Mouse (Mus musculus): ENCODE results near the gene Exog.

The Exog gene

DNA sequence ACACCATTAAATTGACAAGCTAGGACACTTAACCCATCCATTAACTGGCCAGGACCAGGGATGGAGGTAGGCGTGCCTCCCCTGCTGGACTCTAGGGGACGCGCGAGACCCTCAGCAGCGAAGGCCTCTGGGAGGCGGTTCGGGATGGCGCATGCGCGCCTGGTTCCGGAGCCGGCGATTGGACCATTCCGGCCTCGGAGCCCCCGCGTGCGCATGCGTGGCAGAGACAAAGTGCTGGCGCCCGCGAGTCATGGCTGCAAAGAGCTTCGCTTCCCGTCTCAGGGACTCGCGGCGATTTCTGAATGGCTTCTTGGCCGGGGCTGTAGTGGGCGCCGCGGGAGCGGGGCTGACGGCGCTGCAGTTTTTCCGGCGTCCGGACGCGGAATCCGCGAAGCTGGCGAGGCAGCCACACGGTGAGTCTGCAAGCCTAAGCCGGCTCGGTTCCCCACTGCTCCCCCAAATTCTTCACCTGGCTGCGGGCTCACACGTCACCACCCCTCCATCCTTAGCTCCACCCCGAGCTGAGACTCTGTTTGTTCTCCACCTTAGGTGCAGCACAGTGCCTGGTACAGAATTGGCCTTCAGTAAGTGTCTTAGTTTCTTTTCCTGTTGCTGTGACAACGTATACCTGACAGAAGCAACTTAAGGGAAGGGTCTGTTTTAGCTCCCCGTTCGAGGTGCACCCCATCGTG lies at the start of gene Exog:
TSS of gene Exog (plus strand) at position 206 of the 692 bp plus-strand sequence.
- DNase-seq, result peak; percentile 94 to 97

DNA sequence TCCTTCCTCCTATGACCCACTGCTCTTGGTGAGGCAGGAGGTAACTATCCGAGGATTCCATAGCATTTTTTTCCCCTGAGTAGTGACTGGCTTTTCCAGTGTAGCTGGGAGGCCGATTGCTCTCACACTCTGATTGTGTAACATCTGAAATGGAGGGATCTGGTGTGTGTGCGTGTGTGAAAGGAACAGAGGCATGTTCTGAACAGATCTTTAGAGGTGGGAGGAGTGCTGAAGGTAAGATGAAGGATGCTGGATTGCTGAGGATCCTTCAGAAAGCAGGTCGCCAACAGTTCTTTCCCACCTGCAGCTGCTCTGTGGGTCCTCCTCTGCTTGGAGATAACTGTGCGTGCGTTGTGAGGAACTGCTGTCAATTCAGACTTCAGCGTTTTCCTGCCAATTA lies 43.4 kb upstream of the Exog start:
- no peak for DNase-seq

DNA sequence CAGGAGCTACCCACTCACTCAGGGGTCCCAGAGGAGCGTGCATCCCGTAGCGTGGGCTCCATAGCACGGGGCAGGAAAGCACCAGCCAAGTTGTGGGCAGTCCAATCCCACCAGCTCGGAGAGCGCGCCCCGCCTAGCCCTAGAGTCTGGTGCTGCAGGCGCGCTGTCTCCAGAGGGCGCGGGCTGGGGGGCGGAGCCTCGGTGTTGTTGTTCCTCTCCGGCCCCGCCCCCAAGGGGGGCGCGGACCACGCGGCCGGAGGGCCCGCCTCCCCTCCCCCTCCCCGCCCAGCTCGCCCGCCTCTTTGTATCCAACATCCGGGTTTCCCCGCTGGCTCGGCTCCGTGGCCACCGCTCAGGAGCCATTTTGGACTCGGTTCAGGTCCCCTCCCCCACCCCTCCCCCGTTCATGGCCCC lies 42.9 kb upstream of the Exog start, which contains the start of gene Acvr2b:
TSS of gene Acvr2b (plus strand) at position 318 of the 414 bp plus-strand sequence.
- DNase-seq, result peak; percentile 56 to 69

DNA sequence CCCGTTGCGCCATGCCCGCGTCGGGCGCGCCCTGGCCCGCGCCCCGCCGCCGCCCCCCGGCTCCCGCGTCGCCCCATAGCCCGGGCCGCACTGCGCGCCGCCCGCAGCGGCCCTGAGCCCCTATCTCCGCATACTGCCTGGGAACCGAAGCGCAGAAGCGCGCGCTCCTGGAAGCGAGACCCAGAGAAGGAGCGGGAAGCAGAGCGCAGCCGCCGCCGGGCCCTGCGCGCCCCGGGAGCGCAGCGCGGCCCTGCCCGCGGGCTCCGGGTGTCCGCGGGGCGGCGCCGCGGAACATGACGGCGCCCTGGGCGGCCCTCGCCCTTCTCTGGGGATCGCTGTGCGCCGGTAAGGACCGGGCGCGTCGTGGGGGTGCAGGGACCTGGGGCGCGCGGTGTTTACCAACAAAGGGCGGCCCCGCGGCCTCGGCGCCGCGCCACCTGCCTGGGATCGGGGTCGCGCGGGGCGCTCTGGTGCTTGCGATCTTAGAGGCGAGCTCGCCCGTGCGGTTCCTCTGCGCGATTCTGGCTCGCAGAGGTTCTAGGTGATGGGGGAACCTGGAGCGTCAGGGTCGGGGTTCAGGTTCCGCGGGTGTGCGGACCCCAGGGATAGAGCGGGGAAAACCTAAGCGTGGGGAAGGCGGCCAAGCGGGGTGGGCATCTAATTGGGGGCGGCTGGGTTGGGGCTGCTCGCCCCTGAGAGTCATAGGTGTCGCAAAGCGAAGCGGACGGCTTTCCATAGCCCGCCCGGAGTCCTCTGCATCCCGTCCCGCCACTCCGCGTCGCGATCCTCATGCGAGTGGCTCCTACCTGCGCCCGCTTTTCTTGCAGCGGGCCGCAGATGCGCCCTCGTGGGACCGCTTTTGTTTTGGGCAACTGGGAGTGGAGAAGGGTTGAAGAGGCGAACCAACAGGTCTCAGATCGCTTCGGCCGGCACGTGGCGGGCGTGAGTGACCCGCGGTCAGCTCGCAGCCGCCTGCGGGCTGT lies 42.2 kb upstream of the Exog start:
- DNase-seq, result peak in 1 of 2 experiments; percentile 20

DNA sequence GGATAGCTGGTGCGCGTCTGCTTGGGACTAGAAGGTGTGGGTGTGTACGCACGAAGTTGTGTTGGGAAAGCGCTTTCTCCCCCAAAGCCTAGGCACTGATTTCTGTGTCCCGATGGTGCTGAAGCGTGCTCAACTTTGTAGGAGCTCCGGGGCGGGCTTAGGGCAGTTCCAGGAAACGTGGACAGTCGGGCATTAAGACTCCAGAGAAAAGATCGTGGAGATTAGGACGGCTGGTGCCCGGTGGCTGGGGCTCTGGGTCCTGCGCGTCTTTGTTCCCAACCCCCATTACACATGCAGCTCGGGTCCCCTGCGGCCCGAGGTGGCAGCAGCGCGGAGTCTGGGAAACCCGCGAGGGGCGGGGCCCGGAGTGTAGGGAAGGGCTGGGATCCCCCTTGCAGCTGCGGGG lies 41.5 kb upstream of the Exog start:
- DNase-seq, result no peak

DNA sequence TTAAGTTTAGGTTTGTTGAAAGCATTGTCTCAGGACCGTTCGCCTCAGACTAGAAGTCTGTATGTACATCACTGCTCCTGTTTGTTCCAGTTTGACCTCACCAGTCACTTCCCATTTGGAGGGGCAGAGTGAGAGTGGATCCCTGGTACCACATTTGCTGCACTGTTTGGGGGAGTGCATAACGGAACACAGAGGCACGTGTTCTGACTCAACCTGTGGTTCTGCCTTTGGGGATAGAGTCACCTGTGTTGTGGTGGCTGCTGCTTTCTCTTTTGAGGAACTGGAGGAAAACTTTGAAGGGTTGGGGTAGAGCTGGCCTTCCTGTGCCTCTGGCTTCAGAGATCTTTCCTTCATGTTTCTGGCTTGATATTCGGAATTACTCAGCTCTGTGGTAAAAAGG lies 40.7 kb upstream of the Exog start:
- no peak for DNase-seq

DNA sequence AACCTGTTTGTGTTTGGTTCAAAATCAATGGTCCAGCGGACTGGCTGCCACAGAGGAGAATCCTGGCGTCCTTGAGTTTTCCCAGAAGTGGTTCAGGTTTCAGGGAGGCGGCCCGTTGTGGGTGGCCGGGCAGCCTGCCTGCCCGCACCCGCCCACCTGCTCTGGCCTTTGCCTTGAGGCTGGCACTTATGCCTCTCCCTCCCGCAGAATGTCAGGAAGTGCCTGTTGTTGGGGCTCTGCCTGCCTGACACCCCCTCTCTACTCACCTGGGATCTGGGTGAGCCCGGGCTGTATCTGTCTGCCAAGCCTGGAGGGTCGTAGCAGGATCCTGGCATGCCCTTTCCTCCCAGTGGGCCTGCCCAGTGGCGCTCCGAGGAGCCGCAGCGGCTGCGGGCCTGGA lies 36.9 kb upstream of the Exog start:
- no peak for DNase-seq

DNA sequence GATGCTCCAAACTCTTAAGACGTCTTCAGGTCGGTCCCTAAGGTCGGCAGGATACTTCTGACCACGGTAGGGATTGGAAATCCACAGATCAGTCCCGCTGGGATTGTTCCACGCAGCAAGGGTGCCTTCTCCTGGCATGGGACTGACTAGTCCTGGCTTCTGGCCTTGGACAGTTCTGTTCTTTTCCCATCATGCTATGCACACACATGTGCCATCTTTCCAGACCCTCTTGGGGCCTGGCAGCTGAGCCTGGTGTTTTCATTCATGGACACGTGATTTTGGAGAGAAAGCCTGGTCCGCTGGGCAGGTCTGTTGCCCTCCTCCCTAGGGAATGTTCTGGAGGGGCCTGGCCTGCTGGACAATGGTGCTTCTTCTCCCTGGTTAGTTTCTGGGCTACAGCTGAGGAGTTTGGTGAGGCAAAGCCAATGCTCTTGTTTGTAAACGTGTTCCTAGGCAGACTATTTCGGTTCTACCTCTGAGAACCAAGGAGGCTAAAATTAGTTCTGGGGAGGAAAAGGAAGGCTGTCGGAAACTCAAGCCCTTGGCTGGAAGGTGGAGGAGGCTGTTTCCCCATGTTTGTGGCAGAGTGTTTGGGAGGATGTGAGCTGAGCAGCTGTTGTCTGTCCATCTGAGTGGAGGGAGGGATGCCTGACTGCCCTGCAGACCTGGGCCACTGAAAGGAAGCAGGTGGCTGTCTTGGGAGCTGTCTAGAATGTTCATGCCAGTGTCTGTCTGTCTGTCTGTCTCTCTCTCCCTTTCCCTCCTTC lies 35.7 kb upstream of the Exog start:
- DNase-seq, result no peak

DNA sequence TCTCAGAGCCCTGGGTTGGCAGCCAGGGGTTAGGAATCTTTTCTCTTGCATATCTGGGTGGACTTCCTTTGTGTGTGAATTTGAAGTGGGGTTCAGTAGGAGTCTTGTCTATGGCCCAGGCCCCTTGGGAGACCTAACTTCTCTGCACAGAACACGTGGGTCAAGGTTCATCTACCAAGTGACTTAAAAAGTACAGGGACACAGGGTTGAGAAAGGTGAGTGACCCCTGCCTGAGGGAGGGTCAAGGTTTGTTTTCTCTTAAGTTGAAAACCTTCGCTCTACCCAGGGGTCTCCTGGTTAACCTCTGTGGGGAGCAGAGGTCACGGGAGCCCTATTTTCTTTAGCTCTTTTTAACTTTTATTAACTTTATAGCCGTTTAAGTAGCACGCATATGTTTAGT lies 34.9 kb upstream of the Exog start:
- DNase-seq, result no peak

DNA sequence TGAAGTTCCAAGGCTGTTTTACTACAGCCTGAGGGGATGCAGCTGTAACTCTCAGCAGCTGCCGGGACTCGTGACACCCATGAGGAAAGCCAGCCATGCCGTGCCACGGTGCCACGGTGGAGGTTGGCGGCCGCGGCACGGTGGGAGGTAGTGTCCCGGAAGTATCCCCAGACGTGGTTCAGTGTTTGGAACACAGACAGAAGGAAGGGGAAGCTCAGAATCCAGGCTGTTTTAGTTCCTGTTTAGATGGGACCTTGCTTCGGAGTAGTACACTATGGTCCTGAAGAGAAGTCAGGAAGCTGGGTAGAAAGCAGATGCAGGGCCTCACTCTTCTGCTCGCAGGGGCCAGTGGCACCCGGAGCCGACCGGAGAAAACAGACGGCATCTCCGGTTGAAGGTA lies 26.7 kb upstream of the Exog start:
- DNase-seq, result no peak

DNA sequence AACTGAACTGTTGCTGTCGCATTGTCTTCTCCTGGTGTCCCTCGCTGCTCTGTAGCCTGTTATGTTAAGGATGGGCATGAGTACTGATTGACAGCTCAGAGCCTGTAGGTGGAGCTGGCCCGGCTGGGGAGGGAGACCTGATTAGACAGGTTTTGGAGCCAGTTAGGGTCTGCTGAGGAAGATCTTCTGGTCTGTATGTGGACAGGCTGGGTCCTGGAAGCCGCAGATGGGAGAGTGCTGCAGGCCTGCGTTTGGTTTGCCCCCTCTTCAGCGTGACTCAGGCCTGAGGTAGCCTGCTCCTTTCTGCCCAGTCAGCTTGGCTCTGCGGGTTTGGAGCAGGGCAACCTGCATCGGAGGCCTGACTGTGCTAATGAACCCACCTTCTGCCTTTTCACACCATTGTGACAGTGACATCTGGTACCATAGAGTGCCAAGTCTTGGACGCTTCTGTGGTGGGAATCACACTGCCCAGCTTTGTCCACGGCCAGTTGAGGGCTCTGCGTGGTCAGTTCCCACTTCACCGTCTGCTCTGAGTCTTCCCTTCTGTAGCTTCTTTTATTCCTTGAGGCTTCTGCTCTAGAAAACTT lies 24.8 kb upstream of the Exog start:
- DNase-seq, result no peak

DNA sequence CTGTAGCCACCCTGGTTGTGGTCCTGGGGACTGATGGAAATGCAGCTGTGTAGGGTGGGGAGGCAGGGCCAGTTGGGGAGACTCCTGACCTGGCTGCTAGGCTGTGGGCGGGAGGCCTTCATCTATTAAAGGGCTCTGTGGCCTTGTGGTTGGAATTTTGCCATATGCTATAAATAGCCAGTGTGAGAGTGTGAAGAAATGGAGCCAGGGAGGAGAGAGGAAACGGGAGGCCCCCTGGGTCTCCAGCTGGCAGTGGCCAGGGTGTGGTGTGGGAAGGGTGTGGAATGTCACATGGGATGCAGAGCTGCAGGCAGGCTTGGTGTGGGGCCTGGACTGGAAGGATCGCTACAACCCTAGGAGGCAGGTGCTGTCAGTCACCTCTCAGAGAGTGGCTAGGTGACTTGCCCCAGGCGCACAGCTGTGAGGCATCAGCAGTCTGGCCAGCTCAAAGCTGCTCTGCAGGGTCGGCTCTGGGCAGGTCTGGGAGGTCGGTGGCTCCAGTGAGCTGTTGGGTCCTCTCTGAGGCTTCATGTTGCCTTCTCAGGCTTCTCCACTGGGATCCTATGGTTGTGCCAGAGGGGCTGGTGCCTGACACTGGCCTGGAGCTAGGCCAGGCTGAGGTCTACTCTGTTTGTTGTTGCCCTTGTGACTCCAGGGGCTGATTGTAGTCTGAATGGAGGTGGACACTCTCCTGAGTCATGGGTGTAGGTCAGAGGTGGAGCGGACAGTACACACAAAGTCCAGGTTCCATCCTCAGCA lies 19.3 kb upstream of the Exog start:
- DNase-seq, result no peak

DNA sequence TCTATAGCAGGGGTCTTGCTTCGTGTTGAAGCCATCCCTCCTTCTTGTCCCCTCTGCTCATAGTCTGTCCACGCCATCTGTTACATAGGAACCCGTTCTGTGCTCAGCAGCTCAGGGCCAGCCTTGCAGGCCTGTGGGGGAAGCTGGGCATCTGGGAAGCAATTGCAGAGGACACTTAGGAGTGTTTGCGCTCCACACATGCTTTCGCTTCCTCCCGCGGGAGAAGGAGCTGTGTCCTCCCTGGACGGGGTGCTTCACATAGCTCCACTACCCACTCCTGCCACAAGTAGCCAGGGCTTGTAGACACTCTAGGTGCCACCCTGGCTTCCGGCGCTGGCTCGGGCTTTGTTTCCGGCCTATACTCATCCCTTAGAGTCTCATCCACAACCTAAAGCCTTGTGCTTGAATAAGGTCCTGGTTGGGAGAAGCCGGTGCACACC lies 18.7 kb upstream of the Exog start:
- no peak for DNase-seq

DNA sequence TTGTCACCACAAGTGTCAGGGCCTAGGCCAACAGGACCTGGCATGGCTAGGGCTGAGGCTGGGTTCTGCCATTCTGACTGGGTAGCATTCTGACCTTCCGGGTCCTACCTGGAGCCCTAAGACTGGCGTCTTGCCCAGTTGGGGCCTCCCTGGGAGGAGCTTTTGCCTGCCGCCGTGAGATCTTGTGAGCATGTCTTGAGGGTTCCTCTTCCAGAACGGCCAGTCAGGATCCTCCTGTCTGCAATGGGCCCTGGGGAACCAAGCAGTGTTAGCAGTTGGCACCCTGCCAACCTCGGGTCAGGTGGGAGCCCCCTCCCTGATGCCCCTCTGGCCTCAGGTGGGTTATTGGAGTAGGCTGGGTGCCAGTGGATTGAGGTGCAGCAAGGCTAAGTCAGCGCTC lies 18.3 kb upstream of the Exog start:
- no peak for DNase-seq

DNA sequence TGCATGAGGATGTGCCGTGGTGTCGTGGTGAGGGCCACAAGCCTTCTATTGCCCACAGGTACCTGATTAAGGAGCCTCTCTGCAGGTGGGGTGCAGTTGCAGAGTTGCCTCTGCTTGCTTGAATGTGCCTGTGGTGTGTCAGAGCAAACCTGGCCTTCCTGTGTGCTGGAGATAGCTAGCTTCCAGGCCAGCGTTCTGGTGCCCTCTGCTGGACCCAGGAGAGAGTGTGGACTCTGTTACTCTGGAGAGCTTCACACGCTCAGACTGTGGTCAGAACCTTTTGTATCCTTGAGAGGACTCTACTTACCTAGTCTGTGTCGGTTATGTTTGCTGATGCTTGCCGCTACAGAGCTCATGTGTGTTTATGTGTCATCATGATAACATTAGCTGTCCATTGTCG lies 14.4 kb upstream of the Exog start:
- DNase-seq, result peak; percentile 20 to 58

DNA sequence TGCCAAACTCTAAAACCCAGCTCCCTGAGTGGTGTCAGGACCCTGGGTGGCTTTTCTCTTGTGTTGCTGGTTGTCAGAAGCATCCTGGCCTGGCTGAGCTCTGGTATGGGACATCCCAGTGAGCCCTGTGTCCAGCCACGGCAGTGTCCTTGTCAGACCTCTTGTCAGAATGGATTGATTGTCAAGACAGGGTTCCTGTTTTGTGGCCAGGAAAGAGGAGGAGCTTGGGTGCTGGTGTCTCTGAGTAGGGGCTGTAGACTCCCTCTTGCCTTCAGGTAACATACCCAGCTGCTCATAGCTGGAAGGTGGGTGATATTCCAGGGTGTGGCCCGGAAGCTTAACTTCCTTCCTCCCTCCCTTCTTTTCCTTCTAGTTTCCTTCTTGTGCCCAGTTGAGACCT lies 8.9 kb upstream of the Exog start:
- DNase-seq, result no peak

DNA sequence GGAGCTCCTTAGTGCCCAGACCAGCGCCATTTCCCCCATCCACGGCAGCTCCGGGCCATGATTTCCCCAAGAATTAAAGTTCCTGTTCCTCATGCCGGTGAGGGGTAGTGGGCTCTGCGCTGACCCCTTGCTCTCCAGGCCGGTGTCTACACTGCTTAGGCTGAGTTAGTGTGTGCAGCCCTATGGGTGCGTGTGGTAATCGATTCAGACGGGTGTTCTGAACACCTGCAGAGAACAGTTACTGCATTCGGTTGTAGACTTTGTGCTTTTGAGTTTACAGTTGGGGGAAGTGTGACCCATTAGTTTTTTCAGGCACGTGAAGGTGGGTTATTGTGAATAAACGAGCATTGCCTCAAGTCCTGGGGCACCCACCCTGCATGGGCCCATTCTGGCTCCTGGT lies 6.7 kb upstream of the Exog start:
- DNase-seq, result no peak

DNA sequence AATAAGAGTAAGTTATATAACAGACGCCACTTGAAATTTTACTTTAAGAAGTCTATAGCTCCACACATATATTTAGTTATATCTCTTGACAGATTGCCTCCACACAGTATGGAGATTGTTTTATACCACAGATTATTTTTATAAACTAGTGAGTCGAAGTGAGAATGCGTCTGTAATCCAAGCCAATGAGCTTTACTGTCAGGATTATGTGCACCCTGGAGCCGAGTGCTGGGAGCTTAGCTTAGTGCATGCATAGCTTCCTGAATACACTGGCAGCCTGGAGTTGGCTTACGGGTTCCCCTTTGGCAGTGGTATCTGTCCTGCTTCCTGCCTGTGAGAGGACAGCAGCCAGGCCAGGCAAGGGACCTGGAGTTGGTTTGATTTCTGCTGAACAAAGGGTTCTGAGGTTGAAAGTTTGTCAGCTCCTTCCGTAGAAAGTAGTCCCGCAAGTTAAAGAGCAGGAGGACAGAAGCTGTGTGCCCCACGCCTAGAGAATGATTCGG lies 6.2 kb upstream of the Exog start:
- no peak for DNase-seq

DNA sequence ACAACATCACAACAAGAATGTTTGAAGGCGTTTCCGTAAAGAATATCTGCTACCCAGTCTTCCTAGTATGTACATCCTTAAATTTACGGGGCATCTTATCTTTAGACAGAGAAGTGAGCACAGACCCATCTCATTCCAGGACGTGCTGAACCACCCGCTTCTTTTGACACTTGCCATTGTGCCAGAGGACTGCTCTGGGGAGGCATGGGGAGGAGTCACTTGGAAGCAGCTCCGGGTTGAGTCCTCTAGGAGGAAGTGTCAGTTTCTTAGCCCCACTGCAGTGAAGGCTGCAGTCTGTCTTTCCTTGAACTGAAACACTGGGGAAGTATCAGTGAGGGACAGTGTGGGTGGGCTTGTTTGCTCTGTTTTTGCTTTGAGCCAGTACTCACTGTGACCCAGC lies 994 bp downstream of the Exog start:
- no peak for DNase-seq

DNA sequence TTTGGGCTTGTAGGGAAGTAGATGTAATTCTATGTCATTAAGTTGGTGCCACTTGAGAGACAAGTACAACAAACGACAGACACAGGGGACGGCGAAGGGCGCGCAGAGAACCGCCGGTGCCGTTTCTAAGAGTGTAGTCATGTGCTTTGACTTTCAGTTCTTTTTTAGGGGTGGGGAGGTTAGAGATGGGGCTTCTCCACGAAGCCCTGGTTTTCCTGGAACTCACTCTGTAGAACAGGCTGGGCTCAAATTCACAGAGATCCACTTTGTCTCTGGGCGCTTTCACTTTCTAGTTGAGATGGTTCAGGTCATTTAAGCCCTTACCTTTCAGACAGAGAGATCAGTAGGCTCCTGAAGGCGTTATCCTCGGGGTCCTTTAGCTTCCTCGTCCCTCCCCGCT lies 11.2 kb downstream of the Exog start:
- no peak for DNase-seq

DNA sequence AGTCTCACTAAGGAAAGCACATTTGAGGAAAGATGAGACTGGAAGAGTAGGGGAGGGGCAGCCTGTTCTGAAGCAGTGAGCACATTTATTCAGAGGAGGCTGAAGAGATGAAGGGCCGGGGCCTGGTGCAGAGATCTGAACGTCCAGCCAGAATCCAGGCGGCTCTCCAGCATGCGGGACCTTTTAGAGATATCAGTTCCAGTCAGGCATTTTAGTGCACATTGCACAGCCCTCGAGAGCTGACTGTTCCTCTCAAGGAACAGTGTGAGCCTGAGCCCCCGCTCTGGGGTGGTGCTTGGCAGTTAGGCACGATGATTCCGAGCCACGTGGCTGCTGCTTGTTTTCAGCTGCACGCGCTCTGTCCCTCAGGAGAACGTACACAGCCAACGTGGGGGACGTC lies 12.4 kb downstream of the Exog start:
- DNase-seq, result no peak

DNA sequence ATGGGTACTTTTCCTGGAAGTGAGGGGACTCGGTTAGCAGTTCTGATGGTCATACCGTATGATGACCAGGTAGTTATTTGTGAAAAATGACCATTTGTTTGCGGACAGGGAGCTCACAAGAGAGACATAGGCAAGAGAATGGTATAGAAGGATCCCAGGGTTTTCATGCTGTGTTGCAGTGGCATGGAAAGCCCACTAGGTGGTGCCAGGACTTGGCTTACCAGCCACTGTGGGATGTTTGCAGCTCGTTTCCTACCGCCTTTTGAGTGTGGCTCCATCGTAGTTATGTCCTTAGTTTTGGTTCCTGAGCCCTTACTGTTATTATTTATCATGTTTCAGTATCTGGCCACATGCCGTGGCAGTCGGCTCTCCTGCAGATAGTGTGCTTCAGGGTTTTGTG lies 15.7 kb downstream of the Exog start:
- peak in 1 of 2 experiments; percentile 49 for DNase-seq

Measured in spleen, adult 18-20 months (tissue).